Mouse (Mus musculus) duodenum, adult 2 months (tissue): ENCODE data around the gene Mansc4. TPM values are rescaled to one million over a fixed set of nuclear protein-coding genes. Genes with fewer than 3 reads are reported as not detected.

Experiments used
- polyA plus RNA-seq: library from polyadenylated mRNA; depleted of rRNA; stranded (reverse); fragments of >200 nt; gene quantifications from 2 replicates; pipeline ENCODE4 v1.2.3, GENCODE M21; 2012; ENCODE audit warnings: low replicate concordance; rRNA removed

Gene Mansc4
- not detected in 2 replicates for polyA plus RNA-seq

DNA sequence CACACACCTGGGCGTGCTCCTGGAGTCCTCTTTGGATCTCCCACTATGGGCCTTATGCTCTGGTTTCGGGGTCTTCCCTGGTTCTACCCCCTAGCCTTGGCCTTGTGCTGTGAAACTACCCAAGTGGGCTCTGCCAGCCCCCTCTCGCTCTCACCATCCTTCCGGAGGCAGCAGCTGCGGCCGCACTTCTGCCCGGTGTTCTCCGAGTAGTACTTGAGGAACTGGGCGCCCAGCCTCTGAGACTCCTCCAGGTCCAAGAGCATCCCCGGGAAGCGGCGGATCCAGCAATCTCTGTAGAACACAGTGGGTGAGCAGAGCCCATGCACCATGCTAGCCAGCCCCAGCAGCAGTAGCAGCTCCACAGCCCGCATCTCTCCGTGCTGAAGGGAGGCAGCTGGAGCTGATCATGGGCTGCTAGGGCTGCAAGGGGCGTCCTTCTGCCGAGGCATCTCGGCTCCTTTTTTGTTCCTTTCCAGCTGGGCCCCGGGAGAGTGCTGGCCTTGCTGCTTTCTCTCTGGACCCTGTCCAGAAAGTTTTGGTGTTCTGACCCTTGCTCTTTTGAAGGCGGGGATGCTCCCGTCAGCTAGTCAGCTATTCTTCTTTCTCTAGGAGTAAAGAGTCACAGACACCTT is at the start of gene Mansc4:
Gene Mansc4, minus strand, starts transcription at position 439 of the 632 bp plus-strand sequence.

GRCm38 (mm10) chr6:147091136-147092120 is 4.6 kb upstream of the Mansc4 start, which contains the start of gene Klhl42:
Gene Klhl42, plus strand, starts transcription at chr6:147091379.

GRCm38 (mm10) chr6:147042291-147043290 is 44.2 kb downstream of the Mansc4 start, which contains the start of gene Mrps35:
Gene Mrps35, plus strand, starts transcription at chr6:147042764.

DNA sequence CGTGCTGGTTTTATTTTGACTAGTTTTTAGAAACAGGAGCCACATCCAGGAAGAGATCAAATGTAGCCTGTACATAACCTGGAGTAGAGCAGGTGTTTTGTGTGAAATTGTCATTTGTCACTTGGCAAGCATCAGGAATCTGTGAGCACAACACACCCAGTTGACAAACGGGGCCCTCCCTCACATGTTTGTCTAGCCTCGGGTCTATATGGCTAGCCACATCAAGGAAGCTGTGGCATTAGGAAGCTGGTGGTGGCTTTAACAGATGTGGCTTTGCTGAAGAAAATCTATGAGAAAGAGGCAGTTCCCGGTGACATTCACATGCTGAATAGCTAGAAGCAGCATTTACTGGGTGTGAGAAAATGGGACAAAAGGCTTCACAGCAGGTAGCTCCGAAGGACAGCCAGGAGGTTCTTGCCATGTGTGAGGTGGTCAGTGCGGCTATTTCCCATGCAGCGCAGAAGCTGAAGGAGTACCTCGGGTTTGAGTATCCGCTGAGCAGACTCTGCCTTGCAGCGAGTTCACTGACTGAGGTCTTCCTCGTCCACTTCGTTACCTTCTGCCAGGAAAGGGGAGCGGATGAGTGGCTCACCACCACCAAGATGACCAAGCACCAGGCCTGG is 54.4 kb downstream of the Mansc4 start, which contains the start of gene Rep15:
Gene Rep15, plus strand, starts transcription at position 282 of the 623 bp plus-strand sequence.

Other genes with a start within 250 kb of the Mansc4 start
- gene Smco2, start 236.9 kb downstream of the Mansc4 start, polyA plus RNA-seq: not detected in 2 replicates
- 1.3 and 3.8 TPM in 2 replicates for gene Ppfibp1, start 198.5 kb downstream of the Mansc4 start, polyA plus RNA-seq
- gene 1700034J05Rik, start 132.6 kb downstream of the Mansc4 start, polyA plus RNA-seq: not detected in 2 replicates
- gene Rep15, start 54.4 kb downstream of the Mansc4 start, polyA plus RNA-seq: 1.9 and 3.5 TPM in 2 replicates
- gene Mrps35, start 44.3 kb downstream of the Mansc4 start, polyA plus RNA-seq: 4.9 and 6.9 TPM in 2 replicates
- gene Klhl42, start 4.3 kb upstream of the Mansc4 start, polyA plus RNA-seq: 3.0 TPM in 2 replicates
- 0.26 and 0.34 TPM in 2 replicates for gene Pthlh, start 177.2 kb upstream of the Mansc4 start, polyA plus RNA-seq